Mouse (Mus musculus) left cerebral cortex, adult 2 months (tissue): ENCODE data around the gene Il1r1. TPM values are rescaled to one million over a fixed set of nuclear protein-coding genes. Genes with fewer than 3 reads are reported as not detected.

Source experiments
- DNase-seq, 2 experiments: peaks; one replicate each; pipeline ENCODE4 v3.0.0; 2021 to 2022; ENCODE audit warnings: low spot score in 2 of 2, mixed read lengths in 1 of 2; ENCODE audit errors: extremely low spot score in 1 of 2
- H3K27ac ChIP-seq: fragments of 200-600 bp; 2 replicates; pipeline ENCODE4 v1.8.1; 2022
- H3K4me3 ChIP-seq: fragments of 200-600 bp; 2 replicates; pipeline ENCODE4 v1.8.1; 2022
- CTCF ChIP-seq: fragments of 200-600 bp; IDR thresholded peaks from 2 replicates; pipeline ENCODE4 v1.8.1; 2022; ENCODE audit warnings: antibody characterized with exemption, mild to moderate bottlenecking, moderate library complexity
- intact Hi-C: fragments of 180-260 bp; cut with DNase I; formaldehyde crosslinking; loops from one replicate; pipeline ENCODE4 v1.15.1; 2025
- total RNA-seq, 2 experiments: library from RNA; stranded (reverse); gene quantifications; 2 replicates each; pipeline ENCODE4 v1.2.3; 2021

Gene Il1r1
- total RNA-seq, 2 experiments from 2014 or later, result 2.5 to 3.2 TPM

DNA sequence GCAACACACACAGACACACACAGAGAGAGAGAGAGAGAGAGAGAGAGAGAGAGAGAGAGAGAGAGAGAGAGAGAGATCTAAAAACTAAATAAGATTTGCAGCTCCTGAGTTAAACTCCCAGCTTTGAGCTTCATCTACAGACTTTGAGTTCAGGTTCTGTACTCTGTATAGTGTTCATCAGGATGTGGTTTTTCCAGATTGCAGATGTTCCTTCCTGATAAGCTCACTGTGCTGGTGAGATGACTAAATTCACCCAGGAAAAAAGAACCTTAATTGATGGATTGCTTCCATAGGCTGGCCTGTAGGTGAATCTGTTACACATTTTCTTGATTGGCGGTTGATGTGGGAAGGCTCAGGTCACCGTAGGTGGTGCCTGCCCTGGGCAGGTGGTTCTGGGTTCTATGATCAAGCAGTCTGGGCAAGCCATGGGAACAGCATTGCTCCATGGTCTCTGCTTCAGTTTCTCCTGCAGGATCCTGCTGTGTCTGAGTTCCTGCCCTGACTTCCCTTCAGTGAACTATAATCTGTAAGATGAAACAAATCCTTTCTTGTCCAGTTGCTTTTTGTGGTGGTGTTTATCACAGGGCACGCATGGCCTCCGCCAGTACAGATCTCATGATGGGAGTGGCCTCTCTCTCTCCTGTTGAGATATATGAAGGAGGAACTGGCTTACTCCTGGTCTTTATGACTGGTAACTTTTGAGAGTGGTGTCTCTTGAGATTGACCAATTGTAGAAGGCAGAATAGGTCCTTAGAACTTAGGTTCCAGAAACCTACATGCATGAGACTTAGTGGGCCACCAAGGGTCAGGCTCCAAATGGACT is 11.3 kb upstream of the Il1r1 start:
- intact Hi-C loops, result no loop called here
- TF ChIP-seq CTCF, result no peak
- DNase-seq, result no peak
- H3K27ac ChIP-seq, result no peak overlapping the region
- no peak overlapping the region for H3K4me3 ChIP-seq

DNA sequence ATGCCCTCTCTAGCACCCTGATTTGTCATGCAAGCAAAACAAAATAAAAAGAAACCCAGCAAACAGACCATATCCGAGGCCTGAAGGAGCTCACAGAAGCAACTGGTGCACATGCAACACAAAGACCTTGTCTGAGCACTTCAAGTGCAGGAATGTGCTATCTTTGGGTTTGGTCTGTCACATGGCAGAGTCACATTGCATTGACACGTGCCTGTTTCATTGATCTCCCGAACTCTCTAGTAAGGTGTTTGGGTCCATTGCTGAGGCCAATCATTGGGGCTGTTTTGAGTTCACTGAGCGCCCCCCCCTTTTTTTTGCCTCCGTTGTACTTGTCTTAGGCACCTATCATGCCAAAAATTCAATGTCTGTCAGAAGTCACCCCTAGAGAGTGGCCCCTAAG is 7.4 kb upstream of the Il1r1 start:
- no peak for DNase-seq
- intact Hi-C loops, result no loop called here
- H3K27ac ChIP-seq, result no peak overlapping the region
- no peak for TF ChIP-seq CTCF
- H3K4me3 ChIP-seq, result no peak overlapping the region

DNA sequence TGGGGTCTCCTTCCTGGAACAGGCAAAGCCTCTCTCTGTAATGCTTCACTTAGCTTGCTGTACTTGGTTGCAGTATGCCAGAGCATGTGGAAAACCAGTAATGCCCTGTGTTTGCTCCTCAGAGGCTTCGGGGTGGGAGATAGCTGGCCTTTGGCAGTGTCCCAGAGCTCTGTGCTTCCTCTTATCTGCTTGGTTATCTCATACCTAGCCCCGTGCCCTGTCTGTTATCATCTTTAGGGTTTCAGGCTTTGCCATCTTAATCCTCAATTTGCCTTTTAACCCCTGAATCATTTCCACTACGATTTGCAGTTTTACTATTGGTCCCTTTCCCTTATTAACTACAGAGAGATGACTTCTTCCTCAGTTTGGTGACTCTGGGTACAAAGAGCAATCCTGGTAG is 6.3 kb upstream of the Il1r1 start:
- TF ChIP-seq CTCF, result no peak
- DNase-seq, result no peak
- H3K27ac ChIP-seq, result no peak overlapping the region
- no peak overlapping the region for H3K4me3 ChIP-seq
- intact Hi-C loops, result no loop called here

DNA sequence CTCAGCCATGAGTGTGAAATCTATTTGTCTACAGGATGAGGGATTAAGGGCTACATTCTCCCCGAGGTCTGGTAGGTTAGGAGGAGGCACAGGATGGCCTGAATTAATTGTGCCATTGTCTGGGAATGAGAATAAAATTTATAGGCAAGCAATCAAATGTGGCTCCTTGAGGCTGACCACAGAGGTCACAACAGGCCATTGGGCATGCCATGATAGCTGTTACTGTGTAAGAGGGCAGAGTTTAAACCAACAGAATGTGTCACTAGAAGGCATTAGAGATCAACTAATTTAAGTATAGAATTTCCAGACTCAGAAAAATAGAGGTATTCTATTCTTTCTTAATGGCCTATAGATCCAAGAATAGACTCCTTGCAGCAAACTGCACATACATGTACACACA is 4.3 kb upstream of the Il1r1 start:
- DNase-seq, result no peak
- no peak for TF ChIP-seq CTCF
- H3K27ac ChIP-seq, result no peak overlapping the region
- intact Hi-C loops, result no loop called here
- H3K4me3 ChIP-seq, result no peak overlapping the region

DNA sequence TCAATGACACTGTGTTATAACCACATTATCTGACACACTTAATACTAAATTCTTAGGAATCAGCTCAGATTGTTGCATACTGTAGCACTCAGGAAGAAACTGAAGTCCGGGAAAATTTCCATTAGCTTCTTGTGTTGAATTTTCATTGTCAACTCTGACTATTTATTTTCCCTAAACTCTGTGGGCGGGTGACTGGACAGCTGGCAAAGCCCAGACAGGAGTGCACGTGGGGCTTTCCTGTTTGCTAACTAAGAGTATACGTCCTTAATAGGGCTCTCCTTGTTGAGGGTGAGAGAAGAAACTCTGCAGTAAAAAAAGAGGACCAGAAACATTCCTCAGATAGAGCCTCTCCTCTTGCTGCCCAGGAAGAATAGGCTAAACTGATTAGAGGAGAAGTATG is 3.0 kb upstream of the Il1r1 start:
- no peak overlapping the region for H3K4me3 ChIP-seq
- no peak for TF ChIP-seq CTCF
- intact Hi-C loops, result no loop called here

DNA sequence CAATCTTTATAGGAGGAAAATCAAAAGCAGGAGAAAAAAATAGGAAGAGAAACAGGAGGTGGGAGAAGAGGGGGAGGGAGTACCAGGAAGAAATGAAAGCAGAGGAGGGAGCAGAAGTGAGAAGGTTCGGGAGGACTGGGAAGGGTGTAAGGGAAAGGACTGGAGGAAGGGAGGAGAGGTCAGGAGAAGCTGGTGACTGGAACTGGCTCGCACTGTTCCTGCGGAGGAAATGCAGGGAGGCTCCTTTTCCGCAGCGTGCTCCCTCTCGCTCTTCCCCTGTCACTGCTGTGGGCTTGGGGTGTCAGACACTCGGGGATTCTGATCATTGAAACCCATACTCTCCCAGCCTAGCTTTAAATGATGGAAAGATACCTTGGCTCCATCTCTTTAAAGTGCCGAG is 2.2 kb upstream of the Il1r1 start:
- DNase-seq, result no peak
- no peak overlapping the region for H3K4me3 ChIP-seq
- intact Hi-C loops, result no loop called here

More for the DNA sequence above, 3.0 kb upstream of the Il1r1 start:
- no peak for DNase-seq
- H3K27ac ChIP-seq, result no peak overlapping the region

DNA sequence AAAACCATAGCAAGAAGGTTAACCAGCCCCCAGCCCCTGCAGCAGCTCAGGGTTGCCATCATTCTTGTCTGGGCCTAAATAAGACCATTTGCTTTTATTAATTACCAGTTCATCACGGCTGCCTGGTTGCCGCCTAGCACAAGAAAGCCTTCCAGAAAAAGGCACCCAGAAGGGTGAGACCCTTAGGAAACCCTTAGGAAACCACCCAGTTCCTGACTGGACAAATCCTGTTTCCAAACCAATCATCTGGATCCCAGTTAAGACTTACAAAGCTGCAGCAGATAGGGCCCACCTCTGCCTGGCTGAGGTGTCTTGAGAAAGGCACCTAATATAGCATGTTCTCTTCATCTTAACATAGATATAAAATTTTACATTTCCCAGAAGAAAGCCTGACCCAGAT is 1.3 kb upstream of the Il1r1 start:
- TF ChIP-seq CTCF, result no peak
- Histone ChIP-seq H3K4me3 (no peak overlapping the region), H3K27ac (no peak overlapping the region)
- no peak for DNase-seq
- intact Hi-C loops, result no loop called here

More for the DNA sequence above, 2.2 kb upstream of the Il1r1 start:
- no peak for TF ChIP-seq CTCF
- H3K27ac ChIP-seq, result no peak overlapping the region

DNA sequence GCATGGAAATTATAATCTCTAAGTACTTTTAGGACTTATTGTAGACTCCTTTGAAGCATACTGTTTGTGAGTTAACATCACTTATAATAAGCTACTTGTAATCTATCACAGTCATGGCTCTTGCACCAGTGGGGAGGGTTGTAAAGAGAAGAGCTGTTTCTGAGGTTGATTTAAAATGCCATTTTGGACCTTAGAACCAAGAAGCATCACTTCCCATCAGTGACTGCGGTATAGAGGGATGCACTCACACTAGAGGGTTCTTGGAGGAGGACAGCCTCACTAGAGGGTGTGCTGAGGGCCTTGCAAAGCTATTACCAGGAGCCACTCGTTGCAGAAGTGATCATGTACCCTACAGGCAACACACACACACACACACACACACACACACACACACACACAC is 700 bp downstream of the Il1r1 start:
- intact Hi-C loops, result no loop called here
- TF ChIP-seq CTCF, result no peak
- Histone ChIP-seq H3K27ac (no peak overlapping the region), H3K4me3 (no peak overlapping the region)
- no peak for DNase-seq

DNA sequence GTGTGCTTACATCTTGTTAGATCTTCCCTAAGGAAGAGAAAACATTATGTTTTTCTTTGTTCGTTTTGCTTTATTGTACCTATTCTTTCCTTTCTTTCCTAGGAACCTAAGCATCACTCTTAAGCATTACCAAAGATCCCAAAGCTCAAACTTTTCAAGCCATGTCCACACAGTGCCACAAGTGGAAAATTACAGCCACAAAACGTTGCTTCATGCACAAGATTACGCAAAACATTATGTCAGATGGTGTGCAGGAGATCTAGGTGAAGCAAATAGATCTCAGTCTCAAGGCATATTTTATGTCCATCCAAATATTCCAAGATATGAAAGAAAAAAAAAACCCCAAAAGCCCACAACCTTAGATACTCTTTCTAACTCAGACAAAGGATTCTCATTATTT is 4.2 kb downstream of the Il1r1 start:
- no peak overlapping the region for H3K27ac ChIP-seq
- no peak overlapping the region for H3K4me3 ChIP-seq
- no peak for TF ChIP-seq CTCF
- intact Hi-C loops, result no loop called here
- DNase-seq, result no peak

DNA sequence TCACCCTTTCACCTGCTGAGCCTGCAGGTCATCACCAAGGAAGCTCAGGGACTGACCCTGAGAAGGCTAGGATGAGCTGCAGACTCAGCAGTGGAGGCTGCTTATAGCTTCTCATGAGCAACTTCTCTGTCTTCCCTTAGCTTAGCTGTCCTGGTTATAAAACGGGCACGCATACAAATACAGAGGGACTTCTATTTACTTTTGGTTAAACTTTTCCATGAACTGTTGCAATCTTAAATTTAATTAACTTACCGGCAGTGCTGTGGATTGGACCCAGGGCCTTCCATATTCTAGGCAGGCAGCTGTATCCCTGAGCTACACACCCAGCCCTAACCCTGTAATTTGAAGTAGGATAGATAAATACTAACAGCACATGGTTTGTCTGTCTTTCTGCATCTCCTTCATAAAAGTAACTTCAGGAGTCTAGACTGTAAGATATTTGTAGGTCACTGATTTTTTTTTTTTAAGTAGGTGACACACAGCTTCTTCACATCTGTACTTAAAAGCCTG is 4.9 kb downstream of the Il1r1 start:
- Histone ChIP-seq H3K4me3 (no peak overlapping the region), H3K27ac (no peak overlapping the region)
- no peak for DNase-seq
- intact Hi-C loops, result loop anchor here (5.0 kb wide), 1 partner anchor 93 kb away; no protein-coding TSS in a partner anchor
- TF ChIP-seq CTCF, result no peak

DNA sequence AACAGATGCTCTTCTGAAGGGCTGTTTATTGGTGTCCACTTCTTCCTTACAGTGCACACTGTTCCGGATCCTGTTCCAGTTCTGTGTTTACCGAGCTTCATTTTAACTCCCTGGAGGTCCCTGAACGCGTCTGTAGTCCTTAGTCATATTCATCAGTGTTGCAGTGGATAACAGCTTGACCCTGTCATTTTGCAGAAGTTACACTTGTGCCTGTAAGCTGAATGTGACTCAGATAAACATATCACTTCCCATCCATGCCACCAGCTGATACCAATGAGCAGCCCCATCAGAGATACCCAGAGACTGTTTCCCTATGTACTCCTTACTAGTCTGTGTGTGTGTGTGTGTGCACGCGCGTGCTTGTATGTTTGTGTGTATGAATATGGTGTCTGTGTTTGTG is 5.5 kb downstream of the Il1r1 start:
- intact Hi-C loops, result loop anchor here (5.0 kb wide), 1 partner anchor 93 kb away; no protein-coding TSS in a partner anchor
- Histone ChIP-seq H3K4me3 (no peak overlapping the region), H3K27ac (no peak overlapping the region)
- TF ChIP-seq CTCF, result no peak
- DNase-seq, result no peak

DNA sequence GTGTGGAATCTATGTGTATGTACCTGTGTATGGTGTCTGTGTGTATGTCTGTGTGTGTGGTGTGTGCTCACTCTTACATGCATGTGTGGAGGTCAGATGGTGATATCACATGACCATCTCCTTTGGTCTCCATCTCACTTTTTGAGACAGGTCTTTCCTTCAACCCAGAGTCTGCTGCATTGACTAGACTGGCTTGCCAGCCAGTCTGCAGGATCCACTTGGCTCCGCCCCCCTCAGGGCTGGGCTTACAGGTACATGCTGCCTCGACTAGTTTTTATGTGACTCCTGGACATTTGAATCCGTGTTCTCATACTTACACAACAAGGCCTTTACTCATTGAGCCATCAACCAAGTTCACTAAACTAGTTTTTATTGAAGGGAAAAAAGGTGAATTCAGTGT is 6.2 kb downstream of the Il1r1 start:
- Histone ChIP-seq H3K27ac (no peak overlapping the region), H3K4me3 (no peak overlapping the region)
- DNase-seq, result no peak
- TF ChIP-seq CTCF, result no peak
- intact Hi-C loops, result loop anchor here (5.0 kb wide), 1 partner anchor 94 kb away; no protein-coding TSS in a partner anchor

DNA sequence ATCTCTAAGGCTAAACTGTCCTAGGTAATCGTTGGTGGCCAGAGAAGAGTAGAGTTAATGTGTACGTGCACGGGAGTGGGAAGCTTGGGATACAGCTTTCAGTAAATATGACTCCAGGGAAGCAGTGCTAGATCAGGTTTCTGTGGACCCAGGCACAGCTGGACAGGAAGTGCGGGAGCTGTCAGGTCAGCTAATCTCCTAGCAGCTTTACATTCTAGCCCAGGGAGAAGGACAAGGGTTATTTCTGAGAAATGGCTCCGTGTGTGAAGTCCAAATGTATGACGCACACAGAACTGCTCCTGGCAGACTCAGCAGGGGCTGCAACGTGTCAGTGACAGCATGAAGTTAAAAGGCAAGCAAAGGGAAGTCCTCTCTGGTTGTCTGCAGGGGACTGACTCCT is 8.3 kb downstream of the Il1r1 start:
- no peak overlapping the region for H3K27ac ChIP-seq
- intact Hi-C loops, result loop anchor here (5.0 kb wide), 1 partner anchor 96 kb away; no protein-coding TSS in a partner anchor
- TF ChIP-seq CTCF, result no peak
- no peak overlapping the region for H3K4me3 ChIP-seq
- no peak for DNase-seq
